ENCODE assay signal across 26 mouse cellular contexts in the genomic region with DNA sequence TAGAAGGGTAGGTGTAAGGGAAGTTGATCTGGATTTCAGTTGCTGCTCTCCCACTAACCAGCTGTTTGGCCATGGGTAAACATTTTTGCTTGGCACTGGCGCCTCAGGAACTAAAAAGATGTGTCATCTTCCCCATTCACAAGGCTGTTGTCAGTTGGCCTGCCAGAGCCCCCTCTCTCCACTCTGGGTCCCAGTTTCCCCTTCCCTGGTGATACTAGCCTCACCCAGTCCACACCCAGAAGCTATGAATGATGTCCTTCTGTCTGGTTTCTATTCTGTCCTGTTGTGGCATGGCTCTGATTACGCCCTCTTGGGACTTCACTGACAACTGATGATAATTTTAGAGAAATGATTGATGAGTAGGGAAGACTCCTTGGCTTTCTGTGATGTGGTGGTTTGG. TPM values are rescaled to one million over a fixed set of nuclear protein-coding genes. Genes with fewer than 3 reads are reported as not detected.
DNase-seq lines count a peak whose midpoint lies in the region; ATAC-seq and TF ChIP-seq lines count a peak whose summit lies in the region.
"Had no signal": no experiment of that assay in that cellular context is flagged by ENCODE, and none has a peak within 500 bp of the region (broad histone marks: within the 10 kb centered on the region; RNA-seq: fewer than 3 reads in every experiment).

No protein-coding gene starts in this region.

- H3K4me2 ChIP-seq in myocyte (ENCODE audit: low read depth): peak overlapping the region; percentile 59
- H3K4me2 ChIP-seq in forebrain, embryonic 13.5 days: no peak overlapping the region
- H3K4me2 ChIP-seq: hindbrain, embryonic 14.5 days had no signal

- peaks cover 9% of the 10 kb centered on the region for H3K36me3 ChIP-seq in myocyte (ENCODE audit: control insufficient read depth, insufficient read depth)
- H3K36me3 ChIP-seq in forebrain, embryonic 13.5 days (ENCODE audit: poor library complexity, severe bottlenecking): peaks cover 6% of the 10 kb centered on the region; the same call in 1 of the 2 replicates

- peaks cover 71% of the 10 kb centered on the region for H3K79me2 ChIP-seq in myocyte (ENCODE audit: control insufficient read depth, insufficient read depth)

- no peak for TF ChIP-seq POLR2A in myocyte (IDR thresholded peaks at IDR 0.05; ENCODE audit: insufficient read length, low read depth)

- 96% methylated on average over 2 of the region's 2 CpGs for WGBS in forebrain, embryonic 13.5 days

- H3K4me3 ChIP-seq in gastrocnemius, adult 2 months: no peak overlapping the region
- no peak overlapping the region for H3K4me3 ChIP-seq in myocyte
- H3K4me3 ChIP-seq in forebrain, embryonic 13.5 days: no peak overlapping the region
- H3K4me3 ChIP-seq: forebrain, embryonic 10.5 days; heart, embryonic 13.5 days had no signal

- DNase-seq in gastrocnemius, adult 2 months: no peak
- DNase-seq in gastrocnemius, adult 18-20 months (ENCODE audit: low spot score): no peak
- DNase-seq in urinary bladder, adult 2 months (ENCODE audit: low spot score): no peak
- DNase-seq: adrenal gland, adult 2 months; adrenal gland, postnatal 36 days; cerebellum, adult 18-20 months; cerebellum, adult 9-10 months; cerebellum, postnatal 14 days; forebrain, postnatal 0 days; gastrocnemius, postnatal 10 days; gastrocnemius, postnatal 36 days; heart, adult 11 months; heart, postnatal 14 days; heart, postnatal 4 days had no signal

- intact Hi-C loops in gastrocnemius, adult 2 months (cut with DNase I): no loop called here

- peaks cover 24% of the 10 kb centered on the region for H3K4me1 ChIP-seq in forebrain, embryonic 13.5 days

- no peak overlapping the region for H3ac ChIP-seq in myocyte (ENCODE audit: control insufficient read depth, insufficient read length)

- no peaks in the 10 kb centered on the region for H3K27me3 ChIP-seq in myocyte (ENCODE audit: control insufficient read depth, insufficient read depth, insufficient read length)
- H3K27me3 ChIP-seq in forebrain, embryonic 13.5 days: no peaks in the 10 kb centered on the region
- H3K27me3 ChIP-seq: heart, embryonic 13.5 days had no signal

- H3K9ac ChIP-seq in forebrain, embryonic 13.5 days: no peak overlapping the region
- H3K9ac ChIP-seq: forebrain, postnatal 0 days; heart, embryonic 13.5 days; hindbrain, embryonic 14.5 days had no signal

- ATAC-seq in granulocyte monocyte progenitor cell, adult 5-6 weeks (replicated peaks; ENCODE audit: poor library complexity, severe bottlenecking): peak; percentile 27; the same call in 1 of the 2 replicates
- no peak for ATAC-seq in forebrain, embryonic 13.5 days
- ATAC-seq: CD4-positive, CD25-positive, alpha-beta regulatory T cell, adult 4 months; forebrain, embryonic 14.5 days; forebrain, postnatal 0 days; hindbrain, postnatal 0 days; inflammation-experienced regulatory T-cells, adult 6 months; intestine, embryonic 16.5 days had no signal

- TF ChIP-seq CTCF in gastrocnemius, adult 2 months (IDR thresholded peaks at IDR 0.05): no peak

- 0 out of 2 replicates have a peak, but pooled peaks cover 4% of the 10 kb centered on the region for H3K9me3 ChIP-seq in forebrain, embryonic 13.5 days (replicated peaks)
- H3K9me3 ChIP-seq: forebrain, embryonic 10.5 days had no signal

- peak overlapping the region; percentile 77 for H3K27ac ChIP-seq in gastrocnemius, adult 2 months
- H3K27ac ChIP-seq in forebrain, embryonic 13.5 days: no peak overlapping the region
- H3K27ac ChIP-seq: forebrain, embryonic 10.5 days; heart, embryonic 13.5 days; hindbrain, embryonic 14.5 days; hindbrain, postnatal 0 days had no signal

TF ChIP-seq in myocyte, 11 proteins besides CTCF, POLR2A, EP300 and RAD21:
- no peak for TF ChIP-seq TCF12 (IDR thresholded peaks at IDR 0.05; ENCODE audit: insufficient read depth, poor library complexity, severe bottlenecking)
- no peak for TF ChIP-seq TCF3 (IDR thresholded peaks at IDR 0.05; ENCODE audit: insufficient read length, low read depth)
- no peak for TF ChIP-seq REST (IDR thresholded peaks at IDR 0.05; ENCODE audit: insufficient read depth, insufficient read length)
- TF ChIP-seq E2F4 (IDR thresholded peaks at IDR 0.05; ENCODE audit: insufficient read depth): no peak
- TF ChIP-seq MYOD1 (IDR thresholded peaks at IDR 0.05; ENCODE audit: control insufficient read depth in 1 of 3, insufficient read length in 2 of 3, low read depth in 2 of 3): peak in 1 of 3 experiments; percentile 46
- TF ChIP-seq POLR2AphosphoS2 (IDR thresholded peaks at IDR 0.05; ENCODE audit: insufficient read length, low read depth): no peak
- peak in 1 of 3 experiments; percentile 29 for TF ChIP-seq MYOG (IDR thresholded peaks at IDR 0.05; ENCODE audit: control insufficient read depth in 1 of 3, insufficient read depth in 1 of 3, insufficient read length in 2 of 3, low read depth in 2 of 3)
- TF ChIP-seq SRF (IDR thresholded peaks at IDR 0.05; ENCODE audit: control insufficient read depth, insufficient read length, low read depth): no peak
- no peak for TF ChIP-seq CEBPB (IDR thresholded peaks at IDR 0.05; ENCODE audit: insufficient read depth, poor library complexity, severe bottlenecking)
- no peak for TF ChIP-seq MAX (IDR thresholded peaks at IDR 0.05; ENCODE audit: low read depth)
- TF ChIP-seq USF1 (IDR thresholded peaks at IDR 0.05; ENCODE audit: low read depth): no peak

RNA-seq across cellular contexts. Expression of gene Fyn, which starts 38.9 kb away (rescaled TPM):
- 10 to 100 TPM in 1 of 2 experiments, 1 to 10 TPM in 1; 7.3 to 12.0 TPM for total RNA-seq in gastrocnemius, adult 2 months (2021)
- 1 to 10 TPM; 6.0 to 9.2 TPM for total RNA-seq in gastrocnemius, adult 18-20 months (2021)
- 5.3 and 8.8 TPM in 2 replicates for total RNA-seq in granulocyte monocyte progenitor cell, adult 5-6 weeks (2014; fragmentation: Nextera tagmentation)
- 5.6 and 6.6 TPM in 2 replicates for total RNA-seq in granulocyte monocyte progenitor cell, adult 5-6 weeks (2017)
- polyA plus RNA-seq in myocyte (2012; fragmentation: generic; extraction: Trizol): 148 TPM
- polyA plus RNA-seq in forebrain, embryonic 13.5 days (2015; fragmentation: Nextera tagmentation; extraction: Ambion mirVana): 58.8 and 61.4 TPM in 2 replicates
- 20.6 and 23.3 TPM in 2 replicates for polyA plus RNA-seq in urinary bladder, adult 2 months (2012; rRNA removed)
- total RNA-seq: MEL had no signal
